Mouse (Mus musculus) lung, postnatal 36 days (tissue): Measurements from ENCODE around the gene Cdc14a.

Experiments
- DNase-seq: peaks from one replicate; pipeline ENCODE4 v3.0.0; 2022; ENCODE audit warnings: mixed read lengths

Cdc14a gene

GRCm38 (mm10) chr3:116412954-116413724 is 10.7 kb downstream of the Cdc14a start:
- DNase-seq = no peak

GRCm38 (mm10) chr3:116410051-116410450 is 13.8 kb downstream of the Cdc14a start:
- no peak for DNase-seq

GRCm38 (mm10) chr3:116409486-116409885 is 14.3 kb downstream of the Cdc14a start:
- DNase-seq = no peak

- no peak for DNase-seq
These were observed 15.0 kb downstream of the Cdc14a start for GRCm38 (mm10) chr3:116408856-116409255.

GRCm38 (mm10) chr3:116405516-116405915 is 18.3 kb downstream of the Cdc14a start:
- no peak for DNase-seq

GRCm38 (mm10) chr3:116401436-116401835 is 22.4 kb downstream of the Cdc14a start:
- DNase-seq = no peak

GRCm38 (mm10) chr3:116399349-116400090 is 24.3 kb downstream of the Cdc14a start:
- DNase-seq = no peak

- DNase-seq = no peak
These were observed 25.3 kb downstream of the Cdc14a start for GRCm38 (mm10) chr3:116398543-116398942.

GRCm38 (mm10) chr3:116397976-116398375 is 25.9 kb downstream of the Cdc14a start:
- no peak for DNase-seq

- DNase-seq = peak; percentile 49
These were observed 26.5 kb downstream of the Cdc14a start for GRCm38 (mm10) chr3:116397341-116397740.

- no peak for DNase-seq
These were observed 27.3 kb downstream of the Cdc14a start for GRCm38 (mm10) chr3:116396571-116396970.

- no peak for DNase-seq
These were observed 28.9 kb downstream of the Cdc14a start for GRCm38 (mm10) chr3:116394885-116395390.

- no peak for DNase-seq
These were observed 32.4 kb downstream of the Cdc14a start for GRCm38 (mm10) chr3:116391399-116391798.

- DNase-seq = no peak
These were observed 34.0 kb downstream of the Cdc14a start for GRCm38 (mm10) chr3:116389500-116390470.

- DNase-seq = no peak
These were observed 35.0 kb downstream of the Cdc14a start for GRCm38 (mm10) chr3:116388808-116389207.

GRCm38 (mm10) chr3:116386886-116387285 is 36.9 kb downstream of the Cdc14a start:
- no peak for DNase-seq

GRCm38 (mm10) chr3:116386342-116386741 is 37.5 kb downstream of the Cdc14a start:
- no peak for DNase-seq

- DNase-seq = peak; percentile 72
These were observed 39.5 kb downstream of the Cdc14a start for GRCm38 (mm10) chr3:116384319-116384718.

GRCm38 (mm10) chr3:116380319-116380718 is 43.5 kb downstream of the Cdc14a start:
- DNase-seq = no peak

- DNase-seq = peak; percentile 70
These were observed 48.4 kb downstream of the Cdc14a start for GRCm38 (mm10) chr3:116375442-116375841.

GRCm38 (mm10) chr3:116374486-116374885 is 49.3 kb downstream of the Cdc14a start:
- no peak for DNase-seq

GRCm38 (mm10) chr3:116373196-116373595 is 50.6 kb downstream of the Cdc14a start:
- no peak for DNase-seq
